Mouse (Mus musculus) adrenal gland, postnatal 36 days (tissue): Measurements from ENCODE around the gene Map2k2. TPM values are rescaled to one million over a fixed set of nuclear protein-coding genes. Genes with fewer than 3 reads are reported as not detected.
A peak's percentile ranks its signal among the peaks of the same experiment; 100 is the strongest.
"Not testable (repeated sequence)": the region's sequence is repeated elsewhere in the genome, so short reads cannot be mapped to it uniquely, and the experiment has no call there.

ENCODE experiments used
- DNase-seq, 2 experiments: peaks; one replicate each; pipeline ENCODE4 v3.0.0; 2021; ENCODE audit warnings: mixed read lengths in 1 of 2
- long read RNA-seq, 2 experiments: library from polyadenylated mRNA; stranded (forward); transcript quantifications; one replicate each; pipeline ENCODE4 v2.0.0; 2021; ENCODE audit warnings: borderline sequencing depth in 2 of 2
- total RNA-seq, 2 experiments: library from RNA; stranded (reverse); gene quantifications; 2 replicates each; pipeline ENCODE4 v1.2.3; 2021

Map2k2 gene
- 100 to 1,000 TPM; 178 to 186 TPM for total RNA-seq
- long read RNA-seq, experiment 1, transcript Map2k2-207 (11 exons, 2,405 nt), result minor isoform, 43 of 225 reads
- long read RNA-seq, experiment 1, transcript Map2k2-202 (11 exons, 1,556 nt), result major isoform, 118 of 225 reads
- long read RNA-seq, experiment 1, partial matches to known transcripts, result 36 of 225 reads
- long read RNA-seq, experiment 1, other reads (novel, unspliced or antisense), result 26 of 225 reads
- long read RNA-seq, experiment 2, transcript Map2k2-207 (11 exons, 2,405 nt), result minor isoform, 33 of 152 reads
- long read RNA-seq, experiment 2, transcript Map2k2-202 (11 exons, 1,556 nt), result major isoform, 90 of 152 reads
- long read RNA-seq, experiment 2, partial matches to known transcripts, result 9 of 152 reads
- long read RNA-seq, experiment 2, other reads (novel, unspliced or antisense), result 20 of 152 reads

GRCm38 (mm10) chr10:81105565-81106112, at the start of gene Map2k2:
Gene Map2k2, plus strand, starts transcription at chr10:81105915.
- DNase-seq, result peak; percentile 98

GRCm38 (mm10) chr10:81057406-81058130, 48.1 kb upstream of the Map2k2 start:
- DNase-seq, result peak; percentile 33 to 51

- peak in 1 of 2 experiments; percentile 40 for DNase-seq
Observed at GRCm38 (mm10) chr10:81058896-81059295, 46.8 kb upstream of the Map2k2 start.

- DNase-seq, result peak; percentile 98
Observed at GRCm38 (mm10) chr10:81059603-81060543, 45.8 kb upstream of the Map2k2 start, which contains the start of gene Sgta. Gene Sgta, minus strand, starts transcription at chr10:81060181.

- no peak for DNase-seq
Observed at GRCm38 (mm10) chr10:81062710-81063109, 43.0 kb upstream of the Map2k2 start.

- DNase-seq, result not testable (repeated sequence)
Observed at GRCm38 (mm10) chr10:81064519-81064918, 41.2 kb upstream of the Map2k2 start.

DNA sequence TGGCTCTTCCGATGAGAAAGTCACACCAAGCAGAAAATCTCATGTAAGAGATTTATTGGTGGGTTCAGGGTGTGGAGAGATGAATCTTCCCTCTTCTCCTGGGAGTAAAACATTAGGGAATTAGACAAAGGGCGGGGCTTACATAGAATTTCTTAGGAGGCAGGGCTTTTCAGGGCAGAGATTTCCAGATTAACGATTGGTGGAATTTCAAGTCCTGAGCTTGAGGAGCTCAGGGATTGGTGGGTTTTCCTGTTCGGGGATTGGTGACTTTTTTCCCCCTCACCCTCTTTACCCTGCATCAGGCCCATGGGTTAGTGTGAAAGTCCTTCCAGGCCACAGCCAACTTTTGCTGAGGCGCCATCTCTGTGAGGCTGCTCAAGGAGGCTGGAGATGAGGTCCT, 37.0 kb upstream of the Map2k2 start:
- no peak for DNase-seq

DNA sequence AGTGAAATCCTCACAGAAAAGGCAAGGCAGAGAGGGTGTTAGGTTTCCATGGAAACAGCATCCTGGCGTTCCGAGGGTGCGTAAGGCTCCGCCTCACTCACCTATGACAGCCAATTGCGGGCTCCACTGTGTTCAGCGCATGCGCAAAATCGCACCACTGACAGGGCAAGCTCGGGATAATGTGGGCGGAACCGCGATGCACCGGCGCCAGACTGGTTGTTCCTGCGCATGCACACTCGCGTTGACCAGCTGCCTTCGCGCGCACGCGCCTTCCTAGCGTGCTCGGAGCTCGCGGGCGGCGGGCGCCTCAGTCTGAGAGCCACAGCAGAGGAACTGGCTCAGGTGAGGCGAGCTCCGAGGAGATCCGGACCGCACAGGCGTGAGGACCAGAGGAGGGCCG, 35.9 kb upstream of the Map2k2 start, which contains the start of gene Thop1:
TSS of gene Thop1 (plus strand) at position 200 of the 400 bp plus-strand sequence.
- DNase-seq, result peak; percentile 98 to 99

GRCm38 (mm10) chr10:81072290-81072689, 33.4 kb upstream of the Map2k2 start:
- no peak for DNase-seq

DNA sequence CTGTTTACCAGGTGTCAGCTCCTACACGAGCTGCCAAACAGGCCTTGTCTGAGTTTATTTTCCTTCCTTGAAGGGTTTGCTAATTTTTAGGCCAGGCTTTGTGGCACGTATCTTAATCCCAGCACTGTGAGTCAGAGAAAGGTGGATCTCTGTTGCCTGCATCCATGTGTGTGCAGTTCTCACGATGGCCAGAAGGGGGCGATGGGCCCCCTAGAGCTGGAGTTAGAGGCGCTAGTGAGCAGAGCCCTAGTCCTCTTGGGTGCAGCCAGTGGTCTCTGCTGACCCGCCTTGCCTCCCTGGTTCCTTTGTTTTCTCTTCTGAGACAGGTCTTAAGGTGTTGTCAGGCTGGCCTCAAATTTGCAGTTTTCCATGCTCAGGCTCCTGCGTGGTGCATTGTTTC, 32.3 kb upstream of the Map2k2 start:
- DNase-seq, result no peak

DNA sequence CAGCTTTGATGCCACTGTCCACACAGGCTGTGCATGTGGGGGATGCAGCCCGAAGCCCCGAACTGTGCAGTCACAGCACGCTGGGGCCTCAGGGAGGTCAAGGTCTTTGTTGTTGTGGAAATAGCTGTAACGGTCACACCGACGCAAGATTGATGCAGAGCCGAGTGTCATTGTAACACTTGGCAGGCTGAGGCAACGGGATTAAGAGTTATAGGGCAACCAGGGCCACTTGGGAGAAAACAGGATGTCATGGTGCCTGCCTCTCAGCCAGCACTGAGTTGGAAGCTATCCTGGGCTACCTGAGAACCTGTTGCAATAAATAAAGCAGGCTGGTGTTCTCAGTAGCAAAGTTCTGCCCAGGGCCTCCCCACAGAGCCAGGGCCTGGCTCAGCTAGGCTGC, 30.0 kb upstream of the Map2k2 start:
- no peak for DNase-seq

DNA sequence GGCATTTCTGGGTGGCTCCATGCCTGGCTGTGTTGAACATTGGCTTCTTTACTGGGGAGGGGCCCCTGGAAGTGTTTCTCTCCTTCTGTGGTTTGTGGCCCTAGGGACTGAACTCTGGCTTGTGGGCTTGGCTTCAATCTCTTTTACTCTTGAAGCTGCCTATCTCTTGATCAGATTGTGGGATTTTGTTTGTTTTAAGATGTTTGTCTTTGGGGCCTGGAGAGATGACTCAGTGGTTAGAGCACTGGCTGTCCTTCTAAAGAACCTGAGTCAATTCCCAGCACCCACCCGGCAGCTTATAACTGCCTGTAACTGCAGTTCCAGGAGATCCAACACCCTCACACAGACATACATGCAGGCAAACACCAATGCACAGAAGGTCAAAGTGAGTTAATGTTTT, 29.4 kb upstream of the Map2k2 start:
- no peak for DNase-seq

- peak; percentile 67 to 74 for DNase-seq
Observed at GRCm38 (mm10) chr10:81077916-81078315, 27.8 kb upstream of the Map2k2 start.

GRCm38 (mm10) chr10:81080008-81080655, 25.6 kb upstream of the Map2k2 start:
- DNase-seq, result no peak

DNA sequence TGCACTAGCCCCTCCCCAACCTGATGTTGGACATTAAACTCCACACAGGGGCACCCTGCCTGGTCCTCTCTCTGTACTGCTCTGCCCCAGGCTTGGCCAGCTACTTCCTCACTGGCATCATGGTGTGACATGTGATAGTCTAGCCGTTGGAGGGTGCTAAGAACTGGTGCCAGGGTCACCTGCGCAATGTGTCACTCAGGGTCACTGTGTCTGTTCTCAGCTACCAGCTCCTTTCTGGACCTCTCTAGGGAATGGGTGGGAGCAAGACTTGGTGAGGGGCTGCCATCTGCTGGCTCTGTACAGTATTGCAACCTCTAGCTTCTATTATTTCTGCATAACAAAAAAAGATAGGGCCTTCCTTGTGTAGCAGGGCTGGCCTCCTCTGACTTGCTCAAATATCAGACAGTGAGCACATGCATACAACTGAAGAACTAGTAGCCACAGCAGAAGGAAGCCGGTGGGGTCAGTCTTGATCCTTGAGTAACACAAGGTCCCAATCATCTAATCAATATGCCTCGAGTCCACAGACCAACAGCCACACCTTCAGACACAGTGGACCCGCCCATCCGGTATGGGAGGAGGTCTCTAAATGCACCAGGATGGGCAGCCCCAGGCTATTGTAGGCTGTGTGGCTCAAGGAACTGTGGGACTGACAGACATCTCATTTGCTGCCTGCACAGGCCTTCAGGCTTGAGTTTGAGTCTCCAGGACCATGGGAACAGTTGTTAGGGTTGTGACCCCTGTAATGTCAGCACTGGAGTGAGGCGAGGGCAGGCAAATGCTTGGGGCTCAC, 23.4 kb upstream of the Map2k2 start:
- DNase-seq, result peak; percentile 72 to 81

DNA sequence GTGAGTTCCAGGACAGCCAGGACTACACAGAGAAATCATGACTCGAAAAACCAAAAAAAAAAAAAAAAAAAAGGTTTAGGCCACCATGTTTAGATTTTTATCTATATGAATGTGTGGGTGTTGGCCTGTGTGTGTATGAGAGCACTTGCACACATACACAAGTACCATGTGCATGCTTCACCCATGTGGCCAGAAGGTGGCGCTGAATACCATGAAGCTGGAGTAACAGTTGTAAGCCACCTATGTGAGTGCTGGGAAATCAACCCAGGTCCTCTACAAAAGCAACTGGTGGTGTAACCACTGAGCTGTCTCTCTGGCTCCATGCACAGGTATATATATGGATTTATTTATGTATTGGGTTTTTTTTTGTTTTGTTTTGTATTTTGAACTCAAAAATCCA, 18.7 kb upstream of the Map2k2 start:
- DNase-seq, result peak in 1 of 2 experiments; percentile 38

GRCm38 (mm10) chr10:81089216-81089615, 16.5 kb upstream of the Map2k2 start:
- DNase-seq, result no peak

- no peak for DNase-seq
Observed at GRCm38 (mm10) chr10:81090621-81091020, 15.1 kb upstream of the Map2k2 start.

DNA sequence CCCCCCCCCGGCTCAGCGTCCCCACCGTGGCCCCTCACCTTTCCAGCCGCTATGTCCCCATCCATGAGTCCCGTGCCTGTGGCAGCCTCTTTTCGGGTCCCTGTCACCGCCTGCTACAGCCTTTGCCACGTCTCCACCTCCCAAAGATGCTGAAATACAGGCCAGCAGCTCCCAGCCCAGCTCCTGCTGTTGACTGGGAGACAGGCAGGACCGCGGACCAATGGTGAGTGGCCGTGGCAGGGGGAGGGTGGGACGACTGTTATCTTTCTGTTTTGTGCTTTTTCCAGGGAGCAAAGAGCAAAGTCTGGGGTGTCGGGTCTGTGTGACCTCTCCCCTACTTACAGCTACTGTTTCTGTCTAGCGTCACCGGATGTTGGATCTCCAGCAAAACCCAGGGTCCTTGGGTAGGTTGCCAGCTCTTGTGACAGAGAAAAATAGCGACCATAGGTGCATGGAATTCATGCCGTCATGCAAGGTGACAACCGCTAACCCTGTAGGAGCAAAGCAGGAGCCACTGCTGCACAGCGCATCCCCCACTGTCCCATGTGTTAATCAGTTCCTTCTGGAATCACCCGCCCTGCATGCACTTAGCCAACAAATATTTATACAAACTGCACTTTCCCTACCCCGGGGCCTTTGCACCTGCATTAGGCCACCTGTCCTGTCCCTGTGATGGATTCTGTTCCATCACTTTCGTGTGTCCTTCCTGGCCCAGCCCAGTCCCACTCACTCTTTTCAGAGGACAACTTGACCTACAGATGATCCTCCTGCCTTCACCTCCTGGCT, 13.1 kb upstream of the Map2k2 start:
- DNase-seq, result peak; percentile 77 to 85
